Mouse (Mus musculus) limb, embryonic 14.5 days (tissue): ENCODE data around the gene Taf1c. TPM values are rescaled to one million over a fixed set of nuclear protein-coding genes. Genes with fewer than 3 reads are reported as not detected.
A peak's percentile ranks its signal among the peaks of the same experiment; 100 is the strongest.

ENCODE experiments used
- ATAC-seq: fragments of 200-750 bp; cut with Nextera tagmentation; 2 replicates; pipeline ENCODE4 v1.8.0; 2017; ENCODE audit warnings: low read depth, moderate number of reproducible peaks, moderate TSS enrichment; ENCODE audit not compliant: low FRiP score
- DNase-seq: peaks from one replicate; pipeline ENCODE4 v3.0.0-alpha.2; 2015; ENCODE audit warnings: low spot score
- H3K27ac ChIP-seq: fragments of 300-500 bp; sonication (generic); replicated peaks from 2 replicates; pipeline ENCODE4 v1.5.1; 2014; ENCODE audit warnings: low read depth, mild to moderate bottlenecking, low read length, moderate library complexity, mixed read lengths
- H3K27me3 ChIP-seq: fragments of 300-500 bp; sonication (generic); 2 replicates; pipeline ENCODE4 v1.6.1; 2014; ENCODE audit warnings: low read length, mixed read lengths; ENCODE audit not compliant: control insufficient read depth, insufficient read depth
- H3K36me3 ChIP-seq: fragments of 300-500 bp; sonication (generic); 2 replicates; pipeline ENCODE4 v1.6.1; 2014; ENCODE audit warnings: mild to moderate bottlenecking, low read length, moderate library complexity, mixed read lengths; ENCODE audit not compliant: control insufficient read depth, insufficient read depth
- H3K4me1 ChIP-seq: fragments of 300-500 bp; sonication (generic); 2 replicates; pipeline ENCODE4 v1.6.1; 2014; ENCODE audit warnings: antibody characterized with exemption, low read length, mixed read lengths; ENCODE audit not compliant: control insufficient read depth, insufficient read depth
- H3K4me2 ChIP-seq: fragments of 300-500 bp; sonication (generic); replicated peaks from 2 replicates; pipeline ENCODE4 v1.6.1; 2014; ENCODE audit warnings: low read depth, mild to moderate bottlenecking, low read length, moderate library complexity; ENCODE audit not compliant: severe bottlenecking
- H3K4me3 ChIP-seq: fragments of 300-500 bp; sonication (generic); replicated peaks from 2 replicates; pipeline ENCODE4 v1.5.1; 2014; ENCODE audit warnings: low read length
- H3K9ac ChIP-seq: fragments of 300-500 bp; sonication (generic); 2 replicates; pipeline ENCODE4 v1.6.1; 2014; ENCODE audit warnings: mild to moderate bottlenecking, low read depth, low read length, moderate library complexity; ENCODE audit not compliant: severe bottlenecking
- H3K9me3 ChIP-seq: fragments of 300-500 bp; sonication (generic); 2 replicates; pipeline ENCODE4 v1.6.1; 2016; ENCODE audit warnings: low read length; ENCODE audit not compliant: control insufficient read depth
- POLR2A ChIP-seq: fragments of 200-500 bp; IDR thresholded peaks from 2 replicates; pipeline ENCODE4 v1.8.0; 2012; ENCODE audit warnings: inconsistent platforms, mild to moderate bottlenecking, moderate library complexity, borderline replicate concordance; ENCODE audit not compliant: insufficient read depth, insufficient read length; ENCODE audit errors: extremely low read depth
- WGBS: fragments of 180-500 bp; shearing (Covaris S2); extraction: QIAGEN DNeasy Blood & Tissue Kit; methylation state at CpG from one replicate; pipeline ENCODE4 v1.1.7; 2014; 5-methylcytosine and 5-hydroxymethylcytosine counted together
- polyA plus RNA-seq, 2 experiments: library from polyadenylated mRNA; depleted of rRNA in 1 of 2; stranded (reverse) in 1 of 2; unstranded in 1 of 2; fragments of >200 nt; fragmentation: Nextera tagmentation in 1 of 2; extraction: Ambion mirVana in 1 of 2; gene quantifications; 2 replicates each; pipeline versions ENCODE4 v1.2.1 to v1.2.3; 2012 to 2014

The Taf1c gene
- polyA plus RNA-seq (2012; rRNA removed) (18.4 and 28.4 TPM in 2 replicates), polyA plus RNA-seq (2014; fragmentation: Nextera tagmentation; extraction: Ambion mirVana) (11.3 and 13.0 TPM in 2 replicates)

DNA sequence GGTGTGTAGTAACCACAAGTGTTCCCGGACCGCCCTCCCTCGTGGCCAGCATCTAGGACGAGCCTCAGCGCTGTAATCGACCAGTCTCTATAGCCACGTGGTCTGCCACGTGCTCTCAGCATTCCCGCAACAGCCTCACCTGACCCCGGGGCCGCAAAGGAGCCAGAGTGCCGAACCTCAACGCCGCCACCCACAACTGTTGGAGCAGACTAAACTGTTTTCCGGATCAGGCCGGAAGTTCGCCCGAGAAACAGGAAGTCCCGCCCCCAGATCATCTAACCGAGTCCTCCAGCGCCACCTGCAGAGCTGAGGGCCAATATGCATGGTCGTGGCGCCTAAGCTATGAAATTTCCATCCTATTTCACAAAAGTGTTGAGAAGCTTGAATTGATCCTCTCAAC is at the start of gene Taf1c:
Gene Taf1c, minus strand, starts transcription at position 227 of the 400 bp plus-strand sequence.
- WGBS, result 0% methylated on average over 23 of the region's 23 CpGs
- H3K27ac ChIP-seq, result peak within 1 kb of the TSS; percentile 43; the same call in 1 of the 2 replicates
- H3K9ac ChIP-seq, result peak within 1 kb of the TSS; percentile 81
- H3K4me3 ChIP-seq, result peak within 1 kb of the TSS; percentile 80
- no peaks in the 10 kb centered on the region for H3K9me3 ChIP-seq
- H3K27me3 ChIP-seq, result no peaks in the 10 kb centered on the region
- peak within 1 kb of the TSS; percentile 79 for H3K4me2 ChIP-seq
- DNase-seq, result peak; percentile 96
- TF ChIP-seq POLR2A, result no peak
- ATAC-seq, result peak; percentile 87
- peaks cover 25% of the 10 kb centered on the region for H3K36me3 ChIP-seq
- peaks cover 8% of the 10 kb centered on the region for H3K4me1 ChIP-seq

GRCm38 (mm10) chr8:119651324-119651723 is 46.3 kb upstream of the Taf1c start:
- DNase-seq, result peak; percentile 42
- Histone ChIP-seq H3K4me3 (no peak overlapping the region), H3K27me3 (no peaks in the 10 kb centered on the region), H3K9ac (no peak overlapping the region), H3K9me3 (no peaks in the 10 kb centered on the region), H3K36me3 (no peaks in the 10 kb centered on the region), H3K4me1 (peaks cover 4% of the 10 kb centered on the region), H3K4me2 (no peak overlapping the region), H3K27ac (no peak overlapping the region)
- 11% methylated on average over 2 of the region's 2 CpGs for WGBS
- ATAC-seq, result peak; percentile 34; the same call in 1 of the 2 replicates
- no peak for TF ChIP-seq POLR2A

DNA sequence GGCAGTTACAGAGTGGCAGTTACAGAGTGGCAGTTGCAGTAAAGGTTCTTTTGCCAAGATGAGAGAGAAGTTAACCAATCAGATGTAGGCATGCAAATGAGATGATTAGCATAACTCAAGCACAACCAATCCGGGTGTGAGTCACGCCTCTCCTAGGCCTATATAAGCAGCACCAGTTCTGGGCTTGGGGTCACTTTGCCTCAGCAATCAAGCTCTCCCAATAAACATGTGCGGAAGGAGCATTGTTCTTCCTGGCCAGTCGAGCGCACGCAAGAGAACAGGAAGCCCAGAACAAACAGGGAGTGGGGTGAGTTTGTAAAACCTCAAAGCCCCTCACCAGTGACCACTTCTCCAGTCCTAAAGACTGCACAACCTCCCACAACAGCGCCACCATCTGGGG is 41.8 kb upstream of the Taf1c start:
- H3K27ac ChIP-seq, result no peak overlapping the region

DNA sequence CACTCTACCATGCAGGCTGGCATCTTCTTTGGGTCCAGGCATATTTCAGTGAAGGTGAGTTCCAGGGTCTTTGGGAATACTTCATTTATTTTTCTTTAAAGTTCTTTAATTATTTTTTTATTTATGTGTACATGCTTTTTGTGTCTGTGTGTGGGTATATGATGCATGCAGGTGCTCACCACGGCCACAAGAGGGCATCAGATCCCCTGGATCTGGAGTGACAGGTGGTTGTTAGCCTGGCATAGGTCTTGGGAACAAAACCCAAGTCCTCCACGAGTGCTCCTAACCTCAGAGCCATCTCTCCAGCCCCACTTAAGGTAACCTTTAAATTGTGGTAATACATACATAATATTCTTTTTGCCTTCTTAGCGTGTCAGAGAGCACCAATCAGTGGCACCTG is 41.2 kb upstream of the Taf1c start:
- no peak for TF ChIP-seq POLR2A
- Histone ChIP-seq H3K27ac (no peak overlapping the region), H3K4me2 (no peak overlapping the region), H3K4me1 (0 out of 2 replicates have a peak, but pooled peaks cover under 1% of the 10 kb centered on the region), H3K27me3 (no peaks in the 10 kb centered on the region), H3K4me3 (no peak overlapping the region), H3K36me3 (no peaks in the 10 kb centered on the region), H3K9me3 (no peaks in the 10 kb centered on the region), H3K9ac (no peak overlapping the region)
- DNase-seq (no peak), ATAC-seq (no peak)
- WGBS, result 73% methylated on average over 3 of the region's 3 CpGs

More for the DNA sequence above, 41.8 kb upstream of the Taf1c start:
- no peak for TF ChIP-seq POLR2A
- no peak for DNase-seq
- H3K27me3 ChIP-seq, result no peaks in the 10 kb centered on the region
- H3K36me3 ChIP-seq, result no peaks in the 10 kb centered on the region
- 81% methylated on average over 7 of the region's 7 CpGs for WGBS
- no peak overlapping the region for H3K9ac ChIP-seq
- H3K4me2 ChIP-seq, result no peak overlapping the region
- no peak overlapping the region for H3K4me3 ChIP-seq
- H3K9me3 ChIP-seq, result no peaks in the 10 kb centered on the region
- no peak for ATAC-seq
- peaks cover 4% of the 10 kb centered on the region; the same call in 1 of the 2 replicates for H3K4me1 ChIP-seq

DNA sequence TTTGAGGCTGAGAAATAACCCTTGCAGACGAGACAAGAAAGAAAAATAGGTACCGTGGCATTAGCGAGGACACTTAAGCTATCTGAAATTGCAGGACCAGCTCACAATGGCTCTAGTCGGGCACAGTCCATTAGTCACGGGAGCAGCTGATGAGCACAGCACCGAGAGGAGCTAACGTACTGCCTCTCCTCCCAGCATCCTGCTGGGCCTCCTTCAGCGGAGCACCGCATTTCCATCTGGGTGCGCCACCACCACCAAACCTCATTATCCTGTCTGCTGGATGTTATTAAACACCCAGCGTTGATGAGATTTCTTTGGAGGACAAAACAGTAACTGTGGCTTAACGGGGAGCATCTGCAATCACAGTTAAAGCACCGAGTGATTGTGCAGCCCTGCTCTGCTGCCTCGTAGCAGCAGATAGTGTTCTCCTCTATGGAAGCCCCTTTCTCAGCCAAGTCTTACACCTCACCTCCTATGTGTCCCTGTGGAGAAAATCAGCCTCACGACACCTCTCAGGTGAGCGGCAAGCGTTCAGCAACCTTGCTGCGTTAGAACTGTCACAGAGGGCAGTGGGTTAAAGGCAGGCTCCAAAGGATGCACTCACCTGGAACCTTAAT is 40.1 kb upstream of the Taf1c start:
- no peak for ATAC-seq
- Histone ChIP-seq H3K4me1 (no peaks in the 10 kb centered on the region), H3K27me3 (no peaks in the 10 kb centered on the region), H3K9ac (no peak overlapping the region), H3K4me2 (no peak overlapping the region), H3K9me3 (no peaks in the 10 kb centered on the region), H3K27ac (no peak overlapping the region), H3K4me3 (no peak overlapping the region), H3K36me3 (no peaks in the 10 kb centered on the region)
- TF ChIP-seq POLR2A, result no peak
- DNase-seq, result no peak
- WGBS, result 56% methylated on average over 18 of the region's 18 CpGs
